Mouse (Mus musculus) midbrain, embryonic 14.5 days (tissue): Measurements from ENCODE around the gene Rufy3. TPM values are rescaled to one million over a fixed set of nuclear protein-coding genes. Genes with fewer than 3 reads are reported as not detected.
A peak's percentile ranks its signal among the peaks of the same experiment; 100 is the strongest.

Experiments used
- ATAC-seq: fragments of 200-750 bp; cut with Nextera tagmentation; 2 replicates; pipeline ENCODE4 v1.8.0; 2017; ENCODE audit warnings: moderate number of reproducible peaks, moderate library complexity; ENCODE audit not compliant: low FRiP score, low TSS enrichment
- DNase-seq: peaks from one replicate; pipeline ENCODE4 v3.0.0-alpha.2; 2015
- H3K27ac ChIP-seq: fragments of 300-500 bp; sonication (generic); replicated peaks from 2 replicates; pipeline ENCODE4 v1.5.1; 2014; ENCODE audit warnings: mild to moderate bottlenecking, low read depth, low read length, moderate library complexity
- H3K27me3 ChIP-seq: fragments of 300-500 bp; sonication (generic); 2 replicates; pipeline ENCODE4 v1.6.1; 2014; ENCODE audit warnings: low read length, control low read depth, mixed read lengths; ENCODE audit not compliant: control insufficient read depth, insufficient read depth
- H3K36me3 ChIP-seq: fragments of 300-500 bp; sonication (generic); 2 replicates; pipeline ENCODE4 v1.6.1; 2014; ENCODE audit warnings: low read length, control low read depth; ENCODE audit not compliant: control insufficient read depth, insufficient read depth
- H3K4me1 ChIP-seq: fragments of 300-500 bp; sonication (generic); 2 replicates; pipeline ENCODE4 v1.6.1; 2014; ENCODE audit warnings: mild to moderate bottlenecking, antibody characterized with exemption, low read length, control low read depth; ENCODE audit not compliant: control insufficient read depth, insufficient read depth
- H3K4me2 ChIP-seq: fragments of 300-500 bp; sonication (generic); 2 replicates; pipeline ENCODE4 v1.6.1; 2014; ENCODE audit warnings: mild to moderate bottlenecking, low read length, moderate library complexity
- H3K4me3 ChIP-seq: fragments of 300-500 bp; sonication (generic); replicated peaks from 2 replicates; pipeline ENCODE4 v1.5.1; 2014; ENCODE audit warnings: low read depth, low read length
- H3K9ac ChIP-seq: fragments of 300-500 bp; sonication (generic); replicated peaks from 2 replicates; pipeline ENCODE4 v1.6.1; 2014; ENCODE audit warnings: mild to moderate bottlenecking, low read length, moderate library complexity
- H3K9me3 ChIP-seq: fragments of 300-500 bp; sonication (generic); 2 replicates; pipeline ENCODE4 v1.6.1; 2016; ENCODE audit warnings: low read length, control low read depth, mixed read lengths; ENCODE audit not compliant: control insufficient read depth
- WGBS: fragments of 180-500 bp; shearing (Covaris S2); extraction: QIAGEN DNeasy Blood & Tissue Kit; methylation state at CpG from one replicate; pipeline ENCODE4 v1.1.7; 2014; 5-methylcytosine and 5-hydroxymethylcytosine counted together
- polyA plus RNA-seq: library from polyadenylated mRNA; unstranded; fragments of >200 nt; fragmentation: Nextera tagmentation; extraction: Ambion mirVana; gene quantifications from 2 replicates; pipeline ENCODE4 v1.2.1, GENCODE M21; 2014

Gene Rufy3
- polyA plus RNA-seq, 1 experiment from 2014 or later, result 322 TPM

DNA sequence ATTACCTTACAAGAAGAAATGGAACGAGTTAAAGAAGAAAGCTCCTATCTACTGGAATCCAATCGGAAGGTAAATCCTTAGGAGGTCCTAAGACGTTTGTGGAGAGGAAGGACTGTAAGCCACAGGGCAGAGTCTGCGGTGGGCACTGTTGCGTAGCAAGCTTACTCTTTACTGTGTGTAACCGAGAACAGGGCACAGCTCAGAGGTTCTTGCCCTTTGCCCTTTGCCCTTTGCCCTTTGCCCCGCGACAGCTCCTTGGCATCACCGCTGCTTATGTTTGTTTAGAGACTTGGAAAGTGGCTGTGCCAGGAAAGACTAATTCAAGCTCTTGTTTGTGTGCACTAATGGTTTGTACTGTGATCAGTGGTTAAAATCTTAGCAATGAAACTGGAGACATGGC lies 67.6 kb downstream of the Rufy3 start:
- Histone ChIP-seq H3K9me3 (no peaks in the 10 kb centered on the region), H3K27me3 (no peaks in the 10 kb centered on the region), H3K4me1 (no peaks in the 10 kb centered on the region), H3K9ac (no peak overlapping the region), H3K4me2 (no peak overlapping the region), H3K27ac (no peak overlapping the region), H3K4me3 (no peak overlapping the region), H3K36me3 (peaks cover 92% of the 10 kb centered on the region)
- ATAC-seq (no peak), DNase-seq (no peak)
- 63% methylated on average over 9 of the region's 9 CpGs for WGBS

DNA sequence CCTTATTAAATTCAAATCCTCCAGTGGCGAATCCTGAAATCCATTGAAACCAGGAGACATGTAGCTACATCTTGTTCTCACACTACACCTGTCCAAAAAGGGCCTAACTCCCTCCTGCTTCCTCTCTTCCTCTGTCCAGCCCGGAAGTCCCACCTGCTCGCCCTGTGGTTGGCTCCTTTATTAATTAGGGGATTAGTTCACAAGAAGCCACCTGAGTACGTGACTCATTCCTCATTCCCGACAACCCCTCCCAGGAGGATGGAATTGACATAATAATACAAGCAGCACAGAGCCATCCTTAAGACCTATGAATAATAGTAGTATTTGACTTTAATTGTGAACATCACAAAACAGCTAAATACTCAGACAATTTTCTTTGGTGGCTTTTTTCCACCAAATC lies 69.2 kb downstream of the Rufy3 start:
- Histone ChIP-seq H3K36me3 (peaks cover 91% of the 10 kb centered on the region), H3K4me1 (no peaks in the 10 kb centered on the region), H3K27ac (no peak overlapping the region), H3K9ac (no peak overlapping the region), H3K4me3 (no peak overlapping the region), H3K27me3 (no peaks in the 10 kb centered on the region), H3K9me3 (no peaks in the 10 kb centered on the region), H3K4me2 (no peak overlapping the region)
- WGBS, result 73% methylated on average over 5 of the region's 5 CpGs
- ATAC-seq (no peak), DNase-seq (no peak)

DNA sequence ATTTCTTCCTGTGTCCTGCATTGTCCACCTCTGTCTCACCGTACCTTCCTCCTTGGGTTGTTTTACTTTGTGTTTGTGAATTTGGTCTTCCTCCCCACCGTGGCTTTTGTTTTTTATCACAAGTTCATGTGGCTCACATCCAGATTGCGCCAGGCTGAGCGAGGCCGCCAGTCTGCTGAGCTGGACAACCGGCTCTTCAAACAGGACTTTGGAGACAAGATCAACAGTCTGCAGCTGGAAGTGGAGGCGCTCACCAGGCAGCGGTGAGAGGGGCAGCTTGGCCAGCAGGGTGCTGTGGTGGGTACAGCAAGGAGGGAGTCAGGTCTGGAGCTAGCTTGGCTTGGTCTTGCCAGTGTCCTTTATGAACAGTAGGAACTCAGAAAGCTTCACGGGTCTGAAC lies 77.9 kb downstream of the Rufy3 start:
- Histone ChIP-seq H3K27ac (no peak overlapping the region), H3K4me3 (no peak overlapping the region), H3K9me3 (no peaks in the 10 kb centered on the region), H3K36me3 (peaks cover 91% of the 10 kb centered on the region), H3K4me2 (no peak overlapping the region), H3K4me1 (no peaks in the 10 kb centered on the region), H3K27me3 (no peaks in the 10 kb centered on the region), H3K9ac (no peak overlapping the region)
- ATAC-seq, result no peak
- DNase-seq, result no peak
- 89% methylated on average over 9 of the region's 9 CpGs for WGBS

DNA sequence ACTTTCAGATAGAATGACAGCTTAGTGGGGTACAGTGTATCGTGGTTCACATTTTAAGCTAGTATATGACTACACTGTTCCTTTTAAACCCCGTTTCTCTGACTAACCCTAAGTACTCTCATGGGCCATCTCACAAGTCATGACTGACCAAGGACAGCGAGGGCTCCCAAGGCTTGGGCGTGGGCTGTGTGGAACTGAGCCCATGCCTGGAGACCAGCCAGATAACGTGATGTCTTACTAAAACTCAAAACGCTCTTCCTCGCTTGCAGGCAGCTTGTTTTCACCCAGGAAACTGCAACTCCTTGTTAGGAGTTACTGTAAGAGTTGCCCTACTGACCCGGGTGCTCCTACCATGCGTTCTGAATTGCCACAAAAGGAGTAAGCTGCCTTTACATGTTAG lies 78.7 kb downstream of the Rufy3 start:
- no peak overlapping the region for H3K27ac ChIP-seq
- no peak overlapping the region for H3K4me3 ChIP-seq
- peaks cover 92% of the 10 kb centered on the region for H3K36me3 ChIP-seq
- no peaks in the 10 kb centered on the region for H3K9me3 ChIP-seq
- H3K4me1 ChIP-seq, result no peaks in the 10 kb centered on the region
- H3K9ac ChIP-seq, result no peak overlapping the region
- H3K4me2 ChIP-seq, result no peak overlapping the region
- no peak for DNase-seq
- no peak for ATAC-seq
- WGBS, result 90% methylated on average over 9 of the region's 9 CpGs
- H3K27me3 ChIP-seq, result no peaks in the 10 kb centered on the region

DNA sequence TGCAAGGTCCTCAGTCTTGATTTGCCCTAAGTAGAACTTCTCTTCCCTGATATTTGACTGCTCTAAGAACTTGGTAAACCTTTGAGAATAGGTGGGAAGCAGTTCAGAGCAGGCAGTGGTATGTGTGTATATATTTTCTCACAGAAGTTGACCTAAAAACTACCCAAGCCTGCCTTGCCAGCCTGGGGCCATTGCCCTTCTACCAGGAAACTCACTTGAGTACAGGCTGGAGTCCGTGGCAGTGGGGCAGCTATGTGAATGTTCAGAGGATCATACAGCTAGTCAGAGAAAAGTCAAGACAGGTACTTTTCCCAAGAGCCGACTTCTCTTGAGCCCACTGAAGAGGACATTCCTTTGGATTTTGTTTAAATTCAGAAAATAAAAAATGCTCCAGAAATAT lies 80.1 kb downstream of the Rufy3 start:
- Histone ChIP-seq H3K9ac (no peak overlapping the region), H3K27ac (no peak overlapping the region), H3K36me3 (peaks cover 92% of the 10 kb centered on the region), H3K4me2 (no peak overlapping the region), H3K9me3 (no peaks in the 10 kb centered on the region), H3K4me3 (no peak overlapping the region), H3K27me3 (no peaks in the 10 kb centered on the region), H3K4me1 (no peaks in the 10 kb centered on the region)
- DNase-seq, result no peak
- ATAC-seq, result no peak
- 92% methylated on average over 2 of the region's 2 CpGs for WGBS

DNA sequence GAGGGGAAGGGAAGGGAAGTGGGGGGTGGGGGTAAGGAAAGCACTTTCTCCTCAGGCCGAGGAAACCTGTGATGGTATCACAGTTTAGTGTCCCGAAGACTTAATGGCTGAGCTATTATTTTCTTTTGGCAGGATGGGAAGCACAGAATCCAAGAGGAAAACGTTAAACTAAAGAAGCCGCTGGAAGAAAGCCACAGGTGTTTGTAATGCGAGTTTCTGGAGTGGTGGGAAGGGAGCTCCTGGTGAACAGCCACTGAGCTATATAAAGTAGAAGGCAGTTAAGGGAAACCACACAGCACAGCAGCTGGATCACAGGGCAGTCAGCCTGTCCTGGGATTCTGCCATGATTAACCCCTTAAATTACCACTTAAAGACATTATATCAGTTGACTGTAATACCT lies 80.6 kb downstream of the Rufy3 start:
- no peak overlapping the region for H3K4me3 ChIP-seq
- no peak for ATAC-seq
- H3K27me3 ChIP-seq, result no peaks in the 10 kb centered on the region
- no peak overlapping the region for H3K9ac ChIP-seq
- no peak overlapping the region for H3K27ac ChIP-seq
- H3K36me3 ChIP-seq, result peaks cover 96% of the 10 kb centered on the region
- DNase-seq, result no peak
- no peaks in the 10 kb centered on the region for H3K4me1 ChIP-seq
- 88% methylated on average over 5 of the region's 5 CpGs for WGBS
- no peaks in the 10 kb centered on the region for H3K9me3 ChIP-seq
- H3K4me2 ChIP-seq, result no peak overlapping the region

DNA sequence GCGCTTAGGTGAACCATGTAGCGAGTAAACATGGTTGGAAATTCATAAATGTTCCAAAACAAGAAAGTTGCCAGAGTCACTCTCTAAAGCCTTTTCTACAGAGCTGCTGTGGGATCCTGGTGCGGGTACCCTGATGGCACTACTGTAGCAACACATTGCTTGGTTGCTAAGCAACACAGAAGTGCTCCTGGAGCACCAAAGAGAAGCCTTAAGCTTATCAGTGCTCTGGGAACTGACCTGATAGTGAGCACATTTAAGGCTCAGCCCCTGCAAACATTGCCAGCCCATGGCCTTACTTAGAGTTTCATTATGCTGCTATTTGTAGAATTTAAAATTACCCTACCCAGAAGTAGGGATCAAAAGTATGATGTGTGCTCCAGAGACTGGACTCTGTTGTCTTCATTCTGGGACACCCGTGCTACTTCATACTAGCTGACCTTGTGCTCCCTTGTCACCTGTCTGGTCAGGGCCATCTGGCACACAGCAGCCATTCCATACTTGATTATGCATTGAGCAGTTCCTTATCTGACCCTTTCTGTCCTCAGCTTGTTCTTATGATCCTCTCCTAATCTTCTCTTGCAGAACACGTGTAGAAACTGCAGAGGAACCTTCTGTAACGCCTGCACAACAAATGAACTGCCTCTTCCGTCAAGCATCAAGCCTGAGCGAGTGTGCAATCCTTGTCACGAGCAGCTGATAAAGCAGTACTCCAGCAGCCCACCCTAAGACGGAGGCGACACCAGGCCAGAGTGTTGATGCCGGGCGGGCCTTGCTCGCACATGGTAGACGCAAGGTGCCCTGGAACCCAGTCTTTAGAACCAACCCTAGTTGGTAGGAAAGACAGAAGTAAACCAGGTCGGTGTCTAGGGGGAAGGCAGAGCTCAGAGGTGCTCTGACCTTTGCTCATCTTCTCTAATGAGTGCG lies 84.7 kb downstream of the Rufy3 start:
- Histone ChIP-seq H3K4me3 (no peak overlapping the region), H3K27me3 (no peaks in the 10 kb centered on the region), H3K36me3 (peaks cover 87% of the 10 kb centered on the region), H3K27ac (no peak overlapping the region), H3K4me1 (no peaks in the 10 kb centered on the region), H3K9me3 (no peaks in the 10 kb centered on the region), H3K4me2 (no peak overlapping the region), H3K9ac (no peak overlapping the region)
- ATAC-seq (no peak), DNase-seq (no peak)
- WGBS, result 91% methylated on average over 17 of the region's 17 CpGs

DNA sequence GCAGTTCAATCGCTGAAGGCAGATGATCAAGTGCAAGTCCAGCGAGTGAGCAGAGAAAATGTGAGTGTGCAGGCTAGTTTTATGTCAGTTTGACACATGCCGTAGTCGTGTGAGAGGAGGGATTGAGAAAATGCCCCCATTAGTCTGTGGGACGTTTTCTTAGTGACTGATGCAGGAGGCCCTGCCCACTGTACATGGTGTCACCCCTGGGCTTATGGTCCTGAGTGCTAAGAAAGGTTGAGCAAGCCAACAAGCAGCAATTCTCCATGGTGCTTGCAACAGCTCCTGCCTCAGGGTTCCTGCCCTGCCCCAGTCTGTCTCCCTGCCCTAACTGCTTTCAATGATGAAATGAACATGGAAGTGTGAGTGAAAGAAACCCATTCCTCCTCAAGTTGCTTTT lies 87.7 kb downstream of the Rufy3 start:
- DNase-seq, result no peak

DNA sequence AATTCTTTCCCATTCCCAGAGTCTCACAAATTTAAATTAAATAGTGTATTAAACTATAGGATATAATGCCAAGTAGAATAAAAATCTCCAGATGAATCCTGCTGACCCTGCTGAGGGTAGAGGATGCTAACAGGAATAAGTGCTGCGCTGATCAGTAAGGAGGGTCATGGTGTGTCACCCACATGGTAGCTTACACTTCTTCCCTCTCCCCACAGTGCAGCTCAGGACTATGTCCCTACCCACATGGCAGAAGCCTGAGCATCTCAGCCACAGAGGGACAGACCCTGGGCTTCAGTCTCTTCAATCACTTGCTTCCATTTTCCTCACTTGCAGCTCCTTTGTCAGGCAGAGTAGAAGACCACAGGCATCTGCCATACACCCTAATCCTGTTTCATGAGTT lies 93.0 kb downstream of the Rufy3 start:
- DNase-seq (no peak), ATAC-seq (0 out of 2 replicates have a peak, but pooled peaks have one; percentile 22)
- Histone ChIP-seq H3K27me3 (no peaks in the 10 kb centered on the region), H3K4me2 (no peak overlapping the region), H3K4me1 (no peaks in the 10 kb centered on the region), H3K36me3 (peaks cover 75% of the 10 kb centered on the region), H3K9me3 (no peaks in the 10 kb centered on the region), H3K4me3 (no peak overlapping the region), H3K9ac (no peak overlapping the region), H3K27ac (no peak overlapping the region)
- 100% methylated on average over 1 of the region's 1 CpGs for WGBS

More for the DNA sequence above, 87.7 kb downstream of the Rufy3 start:
- Histone ChIP-seq H3K4me1 (no peaks in the 10 kb centered on the region), H3K9ac (no peak overlapping the region), H3K27ac (no peak overlapping the region), H3K4me2 (no peak overlapping the region), H3K27me3 (no peaks in the 10 kb centered on the region), H3K36me3 (peaks cover 76% of the 10 kb centered on the region), H3K4me3 (no peak overlapping the region), H3K9me3 (no peaks in the 10 kb centered on the region)
- WGBS, result 91% methylated on average over 5 of the region's 5 CpGs
- ATAC-seq, result no peak
